Mouse (Mus musculus) adrenal gland, adult (tissue): ENCODE measurements around the gene Abhd2.

Experiments
- DNase-seq, 2 experiments: peaks; one replicate each; pipeline ENCODE4 v3.0.0; 2022 to 2023; ENCODE audit warnings: low spot score in 1 of 2; ENCODE audit not compliant: inconsistent age in 2 of 2

Gene Abhd2

DNA sequence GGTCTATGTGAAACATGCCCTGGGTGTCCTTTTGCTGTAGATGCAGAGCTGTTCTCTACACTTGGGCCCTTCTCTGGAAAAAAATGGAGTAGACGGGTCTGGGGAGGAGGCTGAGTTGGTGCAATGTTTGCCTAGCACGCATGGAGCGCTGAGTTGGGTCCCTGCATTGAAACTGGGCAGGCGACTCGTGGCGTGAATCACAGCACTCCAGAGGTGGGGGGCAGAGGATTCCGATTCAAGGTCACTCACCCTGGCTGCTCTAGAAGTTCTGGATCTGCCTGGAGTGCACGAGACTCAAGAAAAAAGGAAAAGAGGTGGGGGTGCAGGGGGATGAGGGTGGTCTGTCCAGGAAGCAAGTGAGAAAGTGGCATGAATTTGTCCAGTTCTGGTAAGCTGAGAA is 14.9 kb downstream of the Abhd2 start:
- peak in 1 of 2 experiments; percentile 68 for DNase-seq

DNA sequence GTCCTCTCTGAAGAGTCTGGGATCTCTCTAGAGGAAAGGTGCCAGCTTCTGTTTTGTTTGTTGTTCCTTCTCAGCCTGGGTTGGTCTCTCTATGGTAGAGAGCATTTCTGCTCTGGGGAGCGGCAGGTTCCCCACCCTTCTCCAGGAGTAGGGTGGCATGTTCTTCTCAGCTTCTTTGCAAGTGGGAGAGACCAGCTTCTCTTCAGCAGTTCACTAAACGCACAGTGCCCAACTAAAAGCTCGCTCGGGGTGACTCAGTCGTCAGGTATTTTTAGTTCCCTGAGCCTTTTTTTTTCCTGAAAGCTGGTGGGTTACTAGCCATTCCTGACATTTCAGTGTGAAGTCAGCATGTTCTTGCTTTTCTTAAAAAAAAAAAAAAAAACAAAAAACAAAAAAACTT is 15.4 kb downstream of the Abhd2 start:
- DNase-seq, result peak in 1 of 2 experiments; percentile 69

DNA sequence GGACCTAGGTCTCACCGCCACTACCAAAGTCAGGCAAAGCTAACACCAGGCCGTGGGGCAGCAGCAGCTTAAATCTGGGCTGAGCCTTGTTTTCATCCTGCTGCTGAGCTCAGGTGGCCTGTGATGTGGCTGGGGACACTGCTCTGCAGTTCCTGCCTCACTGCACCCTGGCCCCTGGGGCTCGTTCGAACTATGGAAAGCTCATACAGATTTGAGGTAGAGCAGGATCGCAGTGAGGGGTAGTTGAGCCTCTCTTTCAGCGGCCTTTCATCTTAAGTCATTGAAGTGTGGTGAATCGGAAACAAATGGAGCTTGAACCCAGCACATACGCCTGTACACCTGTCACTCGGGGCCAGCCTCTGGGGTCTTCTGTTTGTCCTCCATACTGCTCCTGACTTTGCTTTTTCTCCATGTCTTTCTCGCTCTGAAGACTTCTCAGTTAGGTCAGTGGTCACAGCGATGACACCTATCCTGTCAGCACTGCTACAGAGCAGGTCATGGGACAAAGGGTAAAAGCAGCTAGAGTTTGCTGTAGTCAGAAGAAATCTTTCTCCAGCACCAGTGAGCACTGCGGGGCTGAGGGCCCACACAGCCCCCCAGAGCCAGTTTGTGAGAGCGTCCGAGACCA is 20.7 kb downstream of the Abhd2 start:
- no peak for DNase-seq

DNA sequence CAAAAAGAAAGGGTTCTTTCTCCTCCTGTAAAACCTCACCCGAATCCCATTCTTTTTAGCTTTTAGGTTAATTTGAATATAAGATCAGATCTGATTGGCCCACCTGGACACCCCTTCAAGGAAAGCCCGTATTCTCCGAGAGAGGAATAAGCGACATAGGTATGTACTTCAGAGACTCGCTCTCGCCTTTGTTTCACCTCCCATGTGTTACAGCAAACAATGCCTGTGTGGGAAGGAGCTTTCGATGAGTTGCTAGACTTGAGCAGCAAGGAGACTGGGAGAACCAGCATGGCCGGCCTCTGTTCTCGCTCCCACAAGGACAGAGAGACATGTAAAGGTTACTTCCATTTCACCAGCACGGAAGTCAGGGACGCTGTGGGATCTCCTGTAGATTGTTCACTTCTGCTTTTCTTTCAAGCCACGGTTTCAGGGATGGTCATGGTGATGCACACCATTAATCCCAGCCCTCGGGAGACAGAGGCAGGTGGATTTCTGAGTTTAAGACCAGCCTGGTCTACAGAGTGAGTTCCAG is 21.5 kb downstream of the Abhd2 start:
- DNase-seq, result no peak

DNA sequence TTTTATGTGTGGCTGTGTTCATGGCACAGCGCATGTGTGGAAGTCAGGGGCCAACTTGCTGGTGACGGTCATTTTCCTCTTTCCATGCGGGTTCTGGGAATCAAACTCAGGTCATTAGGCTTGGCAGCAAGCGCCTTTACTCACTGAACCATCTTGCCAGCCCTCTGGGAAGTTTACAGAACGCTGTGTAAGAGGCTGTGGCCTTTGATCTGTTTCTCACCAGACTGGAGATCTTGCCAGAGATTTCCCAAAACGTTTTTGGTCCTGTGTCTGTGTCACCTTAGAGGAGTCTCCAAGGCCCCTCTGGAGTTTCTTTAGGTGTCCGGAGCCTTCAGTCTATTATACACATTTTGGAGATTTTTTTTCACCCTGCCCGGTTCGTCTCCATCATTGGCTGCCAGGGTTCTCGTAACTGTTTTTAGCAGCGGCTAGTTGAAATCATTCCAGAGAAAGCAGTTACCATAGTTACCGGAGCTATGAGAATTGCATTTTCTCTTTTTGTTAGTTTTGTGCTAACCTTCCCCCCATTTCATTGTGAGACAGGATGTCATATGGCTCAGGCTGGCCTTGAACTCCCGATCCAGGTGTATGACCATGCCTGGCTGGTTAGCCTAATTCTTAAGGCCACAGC is 22.3 kb downstream of the Abhd2 start:
- peak in 1 of 2 experiments; percentile 74 for DNase-seq

DNA sequence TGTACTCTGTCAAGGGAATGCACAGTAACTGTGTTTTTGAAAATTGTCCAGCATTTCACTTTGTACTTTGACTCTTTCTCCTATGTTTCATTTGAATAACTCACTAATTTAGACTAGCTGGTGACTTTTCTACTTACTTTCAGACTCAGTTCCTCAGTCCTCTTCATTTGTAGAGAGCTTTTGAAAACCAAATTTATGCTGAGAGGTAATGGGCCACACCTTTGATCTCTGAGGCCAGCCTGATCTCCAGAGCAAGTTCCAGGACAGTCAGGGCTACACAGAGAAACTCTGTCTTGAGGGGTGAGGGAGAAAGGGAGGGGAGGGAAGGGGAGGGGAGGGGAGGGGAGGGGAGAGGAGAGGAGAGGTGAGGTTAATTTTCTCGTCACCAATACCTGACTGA is 25.7 kb downstream of the Abhd2 start:
- DNase-seq, result no peak

DNA sequence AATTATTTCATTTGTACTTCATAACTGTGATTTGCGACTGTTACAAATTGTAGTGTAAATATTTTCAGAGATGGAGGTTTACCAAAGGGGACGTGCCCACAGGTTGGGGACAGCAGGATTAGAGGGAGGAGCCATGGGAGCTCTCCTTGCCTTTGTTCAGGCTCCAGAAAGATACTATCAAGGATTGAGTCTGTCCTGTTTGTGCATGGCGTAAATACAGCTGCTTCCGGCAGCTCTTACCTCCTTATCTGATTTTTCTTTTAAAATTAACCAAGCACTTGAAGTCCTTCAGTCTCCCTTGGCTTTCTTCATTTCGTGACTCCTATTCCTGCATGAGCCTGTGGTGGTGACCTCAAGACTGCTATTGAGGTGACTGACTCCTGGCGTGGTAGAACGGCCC is 26.5 kb downstream of the Abhd2 start:
- DNase-seq, result no peak

DNA sequence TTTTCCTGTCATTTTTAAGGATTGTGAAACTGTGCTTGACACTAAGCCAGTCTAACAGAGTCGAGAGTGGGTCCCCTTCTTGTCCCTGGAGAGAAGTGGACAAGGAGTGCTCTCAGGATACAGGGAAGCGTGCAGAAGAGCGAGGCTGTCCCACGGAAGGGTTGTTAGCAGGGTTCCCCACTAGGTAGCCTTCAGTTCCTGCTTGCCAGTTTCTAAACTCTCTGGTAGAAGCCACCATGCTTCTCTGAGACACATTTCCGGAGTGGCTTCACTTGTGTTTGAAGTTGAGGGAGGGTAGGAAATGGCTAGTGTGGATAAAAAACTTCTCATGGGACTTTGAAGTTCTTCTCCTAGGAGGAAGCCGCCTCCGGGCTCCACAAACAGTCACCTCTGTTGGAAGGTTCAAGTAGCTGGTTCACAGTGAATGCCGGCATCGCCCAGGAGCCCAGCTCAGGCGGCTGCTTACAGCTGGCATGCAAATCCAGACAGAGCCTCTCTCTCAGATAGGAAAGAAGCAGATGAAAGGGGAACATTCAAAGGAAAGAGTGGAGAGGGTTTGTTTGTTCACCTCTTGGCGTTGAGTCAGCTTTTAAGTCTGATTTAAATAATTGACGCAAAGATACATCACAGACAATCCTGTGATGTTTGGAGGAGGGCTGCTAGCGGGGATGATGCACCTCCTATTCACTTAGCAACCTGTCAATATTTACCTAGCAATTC is 27.6 kb downstream of the Abhd2 start:
- DNase-seq, result peak in 1 of 2 experiments; percentile 77

DNA sequence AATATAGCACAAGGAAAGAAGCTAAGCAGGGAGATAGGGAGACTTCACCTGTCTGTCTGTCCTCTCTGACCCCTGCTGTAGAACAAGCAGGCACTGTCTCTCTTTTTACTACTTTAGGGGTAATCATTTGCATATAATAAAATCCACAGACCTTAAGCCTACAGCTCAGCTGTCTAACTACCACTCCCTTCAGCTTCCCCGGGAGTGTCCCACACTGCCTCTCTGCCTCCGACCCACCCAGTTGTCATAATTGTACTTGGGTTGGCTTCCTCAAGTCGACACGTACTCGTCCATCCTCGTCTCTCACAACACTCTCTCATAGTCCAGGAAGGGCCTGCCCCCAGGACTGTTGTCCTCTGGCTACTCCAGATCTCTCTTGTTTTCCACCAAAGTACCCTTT is 29.1 kb downstream of the Abhd2 start:
- DNase-seq, result no peak

DNA sequence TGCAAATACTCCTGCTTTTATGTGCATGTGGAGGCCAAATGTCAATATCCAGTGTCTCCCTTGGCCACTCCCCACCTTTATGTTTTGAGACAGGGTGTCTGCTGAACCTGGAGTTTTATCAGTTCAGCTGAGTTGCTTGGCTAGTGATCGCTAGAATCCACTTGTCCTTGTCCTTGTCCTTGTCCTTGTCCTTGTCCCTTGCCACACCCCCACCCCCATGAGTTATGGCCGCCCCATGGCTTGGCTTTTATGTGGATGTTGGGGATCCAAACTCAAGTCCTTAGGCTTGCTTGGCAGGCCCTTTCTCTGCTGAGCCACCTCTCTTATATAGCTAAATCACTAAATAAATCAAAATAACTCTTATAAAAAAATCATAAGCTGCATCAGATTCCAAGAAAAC is 29.6 kb downstream of the Abhd2 start:
- peak; percentile 84 to 92 for DNase-seq

DNA sequence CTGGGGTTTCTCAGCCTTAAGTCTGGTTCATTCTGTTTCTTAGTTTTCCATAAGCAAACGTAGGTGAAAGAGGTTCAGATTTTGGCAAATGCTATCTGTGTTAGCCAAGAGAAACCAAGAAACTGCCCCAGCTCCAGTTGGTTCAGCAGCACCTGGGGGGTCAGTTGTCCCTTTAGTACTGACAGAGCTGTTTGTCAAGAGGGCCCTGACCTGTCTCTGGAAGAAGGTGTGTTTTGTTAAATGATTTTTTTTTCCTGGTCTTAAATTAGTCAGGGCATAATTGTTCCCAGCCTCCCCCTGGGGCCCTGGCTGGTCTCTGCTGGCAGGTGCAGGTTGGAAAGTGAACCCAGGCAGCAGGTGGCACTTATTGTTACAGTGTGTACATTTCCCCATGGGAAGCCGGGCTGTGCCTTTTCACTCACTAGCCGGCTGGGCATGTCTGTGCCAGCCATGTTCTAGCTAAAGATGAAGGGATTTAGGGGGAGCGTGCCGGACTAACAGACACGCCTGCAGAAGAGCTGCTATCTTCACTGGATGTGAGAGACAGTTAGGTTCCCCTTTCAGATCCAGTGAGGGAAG is 30.3 kb downstream of the Abhd2 start:
- DNase-seq, result no peak

DNA sequence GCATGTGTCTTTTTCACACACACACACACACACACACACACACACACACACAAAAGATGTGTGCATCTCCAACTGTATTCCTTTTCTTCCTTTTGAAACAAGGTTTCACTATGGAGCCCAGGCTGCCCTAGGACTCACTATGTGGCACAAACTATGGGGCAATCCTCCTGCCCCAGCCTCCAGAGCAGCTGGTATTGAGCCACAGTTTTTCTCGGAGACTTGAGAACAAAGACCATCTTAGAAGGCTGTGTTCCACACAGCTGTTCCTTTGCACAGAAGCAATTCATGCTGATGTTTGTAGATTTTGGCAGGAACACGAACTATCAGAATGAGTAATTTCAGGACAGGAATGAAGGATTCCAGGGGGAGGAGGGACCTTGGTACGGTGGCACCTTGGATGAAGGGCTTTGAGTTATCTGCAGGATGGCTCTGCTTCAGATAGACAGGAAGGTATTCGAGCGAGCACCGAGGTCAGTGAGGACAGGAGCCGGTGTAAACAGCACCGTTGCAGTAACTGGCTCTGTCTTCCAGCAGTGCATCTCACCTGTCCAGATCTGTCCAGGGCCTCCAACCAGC is 35.5 kb downstream of the Abhd2 start:
- peak; percentile 68 to 87 for DNase-seq

DNA sequence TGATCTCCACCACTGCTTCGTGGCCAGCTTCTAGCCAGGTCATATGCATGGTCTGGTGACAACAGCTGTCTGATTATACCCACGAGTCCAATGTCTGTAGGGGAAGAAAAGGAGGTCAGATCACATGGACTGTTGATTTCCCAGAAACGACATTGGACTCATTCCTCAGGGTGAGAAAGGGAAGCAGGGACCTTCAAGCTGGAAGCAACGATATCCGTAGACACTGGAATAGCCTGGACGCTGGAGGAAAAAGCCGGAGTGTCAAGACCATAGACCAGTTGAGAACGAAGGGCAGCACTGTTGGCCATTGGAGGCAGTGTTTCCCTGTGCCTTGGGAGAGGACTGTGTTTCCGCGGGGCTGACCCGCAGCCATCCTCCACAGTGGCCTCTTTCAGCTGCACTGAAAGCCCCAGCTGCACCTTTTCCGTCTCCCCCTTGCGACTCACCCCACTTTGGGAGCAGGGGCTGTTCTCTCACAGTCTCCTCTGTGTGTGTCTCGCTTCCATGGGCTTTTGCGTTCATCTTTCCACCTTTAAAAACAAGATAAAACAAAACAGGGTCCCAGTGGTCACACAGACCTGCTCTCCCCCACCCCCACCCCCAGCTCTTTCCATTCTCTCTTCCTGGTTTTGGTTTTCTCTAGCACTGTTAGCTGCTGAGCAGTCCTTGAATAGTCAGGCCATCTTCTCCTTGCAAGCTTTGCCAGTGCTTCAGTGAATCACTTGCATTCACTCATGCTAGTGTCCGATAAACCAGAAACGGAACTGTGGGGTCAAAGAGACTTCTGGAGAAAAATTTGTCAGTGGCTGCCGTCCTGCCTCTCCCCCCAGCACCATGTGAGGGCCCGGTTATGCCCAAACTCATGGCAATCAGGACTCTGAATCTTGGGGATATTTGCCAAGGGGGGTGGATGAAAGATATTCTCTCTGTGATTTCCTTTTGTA is 36.5 kb downstream of the Abhd2 start:
- DNase-seq, result peak in 1 of 2 experiments; percentile 82

DNA sequence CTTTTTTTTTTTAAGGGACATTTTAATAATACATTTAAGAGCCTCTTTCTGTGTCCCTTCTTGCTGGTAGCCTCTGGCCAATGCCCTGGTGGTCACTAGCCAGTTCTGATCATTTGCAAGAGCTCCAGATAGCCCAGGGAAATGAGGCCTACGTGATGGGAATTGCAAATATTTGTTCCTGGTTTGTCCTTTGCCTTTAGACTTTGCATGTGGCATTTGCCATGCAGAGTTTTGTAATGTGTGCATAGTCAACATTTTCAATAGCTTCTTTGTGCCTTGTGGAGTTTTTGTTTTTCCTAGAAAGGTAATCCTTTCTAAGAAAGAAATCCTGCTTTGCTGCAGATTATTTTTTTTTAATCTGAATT is 37.2 kb downstream of the Abhd2 start:
- no peak for DNase-seq

DNA sequence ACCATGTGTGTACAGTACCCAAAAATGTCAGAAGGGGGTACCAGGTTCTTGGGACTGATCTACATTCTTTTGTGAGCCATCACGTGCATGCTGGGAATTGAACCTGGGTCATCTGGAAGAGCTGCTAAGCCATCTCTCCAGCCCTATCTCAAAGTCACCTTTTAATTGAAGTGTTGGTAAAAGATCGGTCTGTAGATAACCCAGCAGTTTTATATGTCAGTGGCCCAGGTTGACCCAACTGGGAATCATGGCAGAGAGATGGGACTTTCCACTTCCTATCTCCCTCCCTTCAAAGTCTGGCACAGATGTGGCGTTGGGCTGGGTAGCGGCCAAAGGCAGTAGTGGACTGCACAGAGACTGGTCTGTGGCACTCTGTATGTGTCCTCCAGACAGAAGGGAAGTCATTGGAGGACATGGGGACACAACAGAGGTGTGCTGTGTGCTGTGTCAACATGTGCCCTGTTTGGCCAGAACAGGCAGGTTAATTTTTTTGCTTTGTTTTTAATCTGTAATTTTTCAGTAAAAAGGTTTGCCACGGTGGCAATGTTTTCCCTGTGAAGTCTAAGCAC is 38.5 kb downstream of the Abhd2 start:
- DNase-seq, result no peak

DNA sequence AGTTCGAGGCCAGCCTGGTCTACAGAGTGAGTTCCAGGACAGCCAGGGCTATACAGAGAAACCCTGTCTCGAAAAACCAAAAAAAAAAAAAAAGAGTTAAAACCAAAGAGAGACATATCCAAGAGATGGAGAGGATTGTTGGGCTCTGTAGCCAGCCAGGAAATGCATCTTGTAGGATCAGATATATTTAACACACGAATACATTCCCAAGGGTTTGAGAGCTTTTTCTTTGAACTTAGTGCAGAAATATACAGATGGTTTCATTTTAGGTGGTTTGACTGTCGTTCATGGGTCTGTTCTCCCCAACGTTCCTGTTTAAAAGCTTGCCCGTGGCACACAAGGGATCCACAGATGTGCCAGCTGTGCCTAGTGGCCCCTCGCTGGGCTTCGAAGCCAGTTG is 39.2 kb downstream of the Abhd2 start:
- DNase-seq, result no peak

DNA sequence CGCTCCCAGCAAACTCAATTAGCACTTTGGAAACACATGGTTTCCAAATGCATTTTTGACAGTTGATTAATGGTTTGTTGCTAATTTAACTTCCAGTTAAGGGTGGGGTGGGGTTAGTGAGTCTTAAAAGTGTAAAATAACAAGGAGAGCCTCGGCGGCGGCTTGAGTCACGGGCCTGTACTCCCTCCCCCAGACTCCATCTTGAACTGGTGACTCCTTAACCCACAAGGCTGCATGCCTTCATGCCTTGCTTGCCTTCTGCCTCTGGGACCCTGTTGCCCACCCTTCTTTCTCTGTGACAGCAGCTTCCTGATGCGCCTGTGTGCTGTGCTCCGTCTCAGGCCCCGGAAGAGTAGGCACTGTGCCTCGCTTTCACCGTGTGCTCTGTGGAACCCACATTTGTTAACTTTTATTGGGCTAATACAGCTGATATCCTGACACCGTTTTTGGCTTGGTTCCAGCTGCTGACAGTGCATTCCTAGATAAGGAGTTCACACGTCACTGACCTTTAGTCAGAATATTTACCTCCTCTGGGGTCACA is 40.6 kb downstream of the Abhd2 start:
- no peak for DNase-seq

DNA sequence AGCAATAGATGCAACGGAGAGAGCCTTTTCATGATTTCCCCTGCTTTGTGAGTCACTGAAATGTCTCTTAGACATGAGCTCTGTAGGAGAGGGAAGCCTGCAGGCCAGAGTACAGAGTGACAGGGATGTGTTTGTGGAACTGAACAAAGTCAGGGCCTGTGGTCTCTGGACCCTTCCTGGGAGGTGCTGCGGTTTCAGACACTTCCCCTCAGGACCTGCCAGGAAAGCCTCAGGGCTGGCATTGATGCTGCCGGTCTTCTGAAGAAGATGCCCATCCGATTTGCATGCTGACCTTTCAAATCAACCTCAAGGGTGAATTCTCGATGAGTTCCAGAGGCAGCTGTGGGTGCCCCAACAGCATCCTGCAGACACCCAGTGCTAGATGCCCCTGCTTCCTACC is 41.5 kb downstream of the Abhd2 start:
- peak in 1 of 2 experiments; percentile 63 for DNase-seq

DNA sequence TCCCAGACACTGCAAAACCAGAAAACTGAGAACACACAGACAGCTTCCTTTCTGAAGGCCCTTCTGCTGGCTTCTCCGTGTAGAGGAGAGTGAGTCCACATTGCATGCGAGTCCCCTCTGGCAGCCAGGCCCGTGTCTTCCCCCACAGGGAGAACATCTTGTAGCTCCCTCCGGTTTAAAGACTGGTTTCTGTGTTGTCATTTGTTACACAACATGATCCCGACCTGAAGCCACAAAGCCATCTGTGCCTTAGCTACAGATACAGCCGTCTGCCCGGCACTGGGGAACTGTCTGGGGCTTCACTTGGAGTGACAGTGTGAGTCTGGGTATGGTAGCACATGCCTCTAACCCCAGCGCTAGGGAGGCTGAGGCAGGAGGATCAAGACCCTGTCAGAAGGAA is 42.1 kb downstream of the Abhd2 start:
- DNase-seq, result peak in 1 of 2 experiments; percentile 57
